Comparison of ENCODE assay signal across 17 mouse cellular contexts in the genomic region with DNA sequence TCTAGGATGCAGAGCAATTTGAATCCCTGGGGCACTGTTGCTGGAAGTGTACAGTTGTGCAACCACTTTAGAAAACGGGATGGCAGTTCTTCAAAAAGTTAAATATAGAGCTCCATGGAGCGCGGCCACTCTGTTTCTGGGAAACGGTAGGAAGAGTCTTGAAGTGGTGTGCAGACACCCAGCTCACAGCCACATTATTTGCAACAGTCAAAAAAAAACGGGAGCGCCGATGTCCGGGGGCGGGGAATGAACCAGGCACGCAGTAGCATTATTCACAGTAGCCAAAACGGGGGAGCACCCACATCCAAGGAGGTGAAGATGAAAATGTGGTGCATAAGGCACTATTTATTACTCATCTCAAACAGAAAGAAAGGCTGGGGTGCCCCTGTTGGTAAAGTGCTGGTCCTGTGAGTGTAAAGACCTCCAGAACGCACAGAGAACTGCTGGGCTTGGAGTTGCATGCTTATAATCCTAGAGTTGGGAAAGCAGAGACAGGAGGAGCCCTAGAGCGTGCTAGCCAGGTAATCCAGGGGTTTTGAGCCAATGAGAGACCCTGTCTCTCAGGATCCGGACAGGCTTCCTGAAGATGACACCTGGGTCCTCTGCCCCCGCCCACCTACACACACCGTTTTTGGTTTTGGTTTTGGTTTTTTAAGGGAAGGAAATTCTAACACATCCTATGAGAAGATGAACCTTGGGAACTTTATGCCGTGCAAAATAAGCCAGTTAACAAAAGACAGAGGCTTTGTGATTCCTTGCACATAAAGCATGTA. TPM values are rescaled to one million over a fixed set of nuclear protein-coding genes. Genes with fewer than 3 reads are reported as not detected.
DNase-seq lines count a peak whose midpoint lies in the region; ATAC-seq and TF ChIP-seq lines count a peak whose summit lies in the region.
"Had no signal": no experiment of that assay in that cellular context is flagged by ENCODE, and none has a peak within 500 bp of the region (broad histone marks: within the 10 kb centered on the region; RNA-seq: fewer than 3 reads in every experiment).

No protein-coding gene starts in this region.

- 0 out of 2 replicates have a peak, but pooled peaks cover 2% of the 10 kb centered on the region for H3K9me3 ChIP-seq in heart, embryonic 12.5 days (replicated peaks)
- H3K9me3 ChIP-seq in heart, embryonic 14.5 days (ENCODE audit: control insufficient read depth, low read length), result peaks cover 2% of the 10 kb centered on the region; the same call in 1 of the 2 replicates
- H3K9me3 ChIP-seq in forebrain, postnatal 0 days (ENCODE audit: low read length), result no peaks in the 10 kb centered on the region

- no peaks in the 10 kb centered on the region for H3K36me3 ChIP-seq in heart, embryonic 12.5 days
- H3K36me3 ChIP-seq in heart, embryonic 14.5 days (ENCODE audit: control insufficient read depth, insufficient read depth, low read length), result no peaks in the 10 kb centered on the region
- H3K36me3 ChIP-seq in forebrain, postnatal 0 days (ENCODE audit: insufficient read depth), result no peaks in the 10 kb centered on the region

- H3K4me3 ChIP-seq in heart, embryonic 12.5 days, result no peak overlapping the region
- H3K4me3 ChIP-seq in heart, embryonic 14.5 days (ENCODE audit: control insufficient read depth in 1 of 2, insufficient read depth in 1 of 2, low read depth in 1 of 2, low read length in 2 of 2), result peak overlapping the region; percentile 6 to 7; a peak in 1 of 4 replicates
- H3K4me3 ChIP-seq in forebrain, postnatal 0 days (ENCODE audit: low read depth, low read length), result no peak overlapping the region
- H3K4me3 ChIP-seq: erythroblast, embryonic 14.5 days had no signal

- no peak for DNase-seq in heart, postnatal 36 days
- peak; percentile 27 for DNase-seq in R1 (ENCODE audit: low read depth, low spot score)
- DNase-seq in right cerebral cortex, postnatal 10 days (ENCODE audit: low spot score in 2 of 2), result peak; percentile 54 to 66
- no peak for DNase-seq in thymus, postnatal 25 days
- DNase-seq in cerebellum, postnatal 14 days, result no peak
- no peak for DNase-seq in forebrain, postnatal 0 days
- DNase-seq: gastrocnemius, postnatal 10 days; kidney, postnatal 36 days had no signal

- no peak overlapping the region for H3K9ac ChIP-seq in heart, embryonic 12.5 days
- H3K9ac ChIP-seq in heart, embryonic 14.5 days (ENCODE audit: low read length), result no peak overlapping the region
- no peak overlapping the region for H3K9ac ChIP-seq in forebrain, postnatal 0 days

- no peak overlapping the region for H3K27ac ChIP-seq in heart, embryonic 12.5 days (ENCODE audit: poor library complexity, severe bottlenecking)
- peak overlapping the region; percentile 5 to 37; a peak in 1 of 4 replicates for H3K27ac ChIP-seq in heart, embryonic 14.5 days (replicated peaks in 1 of 2; ENCODE audit: control insufficient read depth in 1 of 2, insufficient read depth in 1 of 2, low read depth in 2 of 2, low read length in 2 of 2)
- H3K27ac ChIP-seq in forebrain, postnatal 0 days (ENCODE audit: low read depth, low read length), result no peak overlapping the region

- 63% methylated on average over 17 of the region's 17 CpGs for WGBS in heart, embryonic 12.5 days
- 56% methylated on average over 17 of the region's 17 CpGs for WGBS in heart, embryonic 14.5 days
- WGBS in forebrain, postnatal 0 days, result 80% methylated on average over 17 of the region's 17 CpGs

- intact Hi-C loops in heart, postnatal 36 days (cut with DNase I), result no loop called here

- H3K4me2 ChIP-seq in heart, embryonic 12.5 days, result peak overlapping the region; percentile 6; the same call in 1 of the 2 replicates
- peak overlapping the region; percentile 46 for H3K4me2 ChIP-seq in heart, embryonic 14.5 days (ENCODE audit: low read length)
- no peak overlapping the region for H3K4me2 ChIP-seq in forebrain, postnatal 0 days (ENCODE audit: low read depth)

- no peaks in the 10 kb centered on the region for H3K27me3 ChIP-seq in heart, embryonic 12.5 days (replicated peaks)
- H3K27me3 ChIP-seq in heart, embryonic 14.5 days (ENCODE audit: control insufficient read depth, insufficient read depth, low read length), result no peaks in the 10 kb centered on the region
- no peaks in the 10 kb centered on the region for H3K27me3 ChIP-seq in forebrain, postnatal 0 days (ENCODE audit: insufficient read depth, low read length)

- no peak for ATAC-seq in heart, embryonic 12.5 days (ENCODE audit: insufficient number of reproducible peaks, low FRiP score)
- ATAC-seq in heart, embryonic 14.5 days (ENCODE audit: insufficient number of reproducible peaks, insufficient read depth, low FRiP score, low read depth), result no peak
- ATAC-seq in forebrain, postnatal 0 days, result no peak

- TF ChIP-seq CTCF in forebrain, postnatal 0 days (IDR thresholded peaks at IDR 0.05; ENCODE audit: low read depth), result no peak

- H3K4me1 ChIP-seq in heart, embryonic 12.5 days (replicated peaks), result no peaks in the 10 kb centered on the region; the same call in 1 of the 2 replicates
- peaks cover 2 to 5% of the 10 kb centered on the region in 2 experiments; a peak in 2 of 4 replicates for H3K4me1 ChIP-seq in heart, embryonic 14.5 days (ENCODE audit: control insufficient read depth in 2 of 2, insufficient read depth in 2 of 2, low read length in 2 of 2)
- H3K4me1 ChIP-seq in forebrain, postnatal 0 days (ENCODE audit: insufficient read depth), result no peaks in the 10 kb centered on the region

RNA-seq across cellular contexts. Expression of gene Fbxo45, which starts 32.0 kb away (rescaled TPM):
- 14.9 and 16.2 TPM in 2 replicates for polyA plus RNA-seq in heart, embryonic 12.5 days (2016; fragmentation: Nextera tagmentation; extraction: Ambion mirVana)
- 10 to 100 TPM; 11.5 to 14.0 TPM for total RNA-seq in heart, postnatal 36 days (2021)
- 12.9 and 13.0 TPM in 2 replicates for polyA plus RNA-seq in heart, embryonic 14.5 days (2014; fragmentation: Nextera tagmentation; extraction: Ambion mirVana)
- 45.2 and 51.0 TPM in 2 replicates for total RNA-seq in forebrain, postnatal 0 days (2014; rRNA removed)
- polyA plus RNA-seq in forebrain, postnatal 0 days (2015; fragmentation: Nextera tagmentation; extraction: Ambion mirVana), result 13.5 and 16.7 TPM in 2 replicates

RNA-seq across cellular contexts. Expression of gene Wdr53, which starts 32.0 kb away (rescaled TPM):
- polyA plus RNA-seq in heart, embryonic 12.5 days (2016; fragmentation: Nextera tagmentation; extraction: Ambion mirVana), result 11.9 and 12.5 TPM in 2 replicates
- total RNA-seq in heart, postnatal 36 days (2021), result 1 to 10 TPM; 6.8 to 8.0 TPM
- polyA plus RNA-seq in heart, embryonic 14.5 days (2014; fragmentation: Nextera tagmentation; extraction: Ambion mirVana), result 10.9 and 11.5 TPM in 2 replicates
- 18.0 and 21.2 TPM in 2 replicates for total RNA-seq in forebrain, postnatal 0 days (2014; rRNA removed)
- 11.5 and 12.8 TPM in 2 replicates for polyA plus RNA-seq in forebrain, postnatal 0 days (2015; fragmentation: Nextera tagmentation; extraction: Ambion mirVana)

RNA-seq across cellular contexts. Expression of gene Bex6, which starts 35.4 kb away (rescaled TPM):
- not detected in 2 replicates for polyA plus RNA-seq in heart, embryonic 12.5 days (2016; fragmentation: Nextera tagmentation; extraction: Ambion mirVana)
- not detected for total RNA-seq in heart, postnatal 36 days (2021)
- polyA plus RNA-seq in heart, embryonic 14.5 days (2014; fragmentation: Nextera tagmentation; extraction: Ambion mirVana), result not detected in 2 replicates
- not detected in 2 replicates for total RNA-seq in forebrain, postnatal 0 days (2014; rRNA removed)
- not detected in 2 replicates for polyA plus RNA-seq in forebrain, postnatal 0 days (2015; fragmentation: Nextera tagmentation; extraction: Ambion mirVana)
- polyA plus RNA-seq: erythroblast, embryonic 14.5 days; intestine, embryonic 14.5 days had no signal

RNA-seq across cellular contexts. Expression of gene Nrros, which starts 49.6 kb away (rescaled TPM):
- polyA plus RNA-seq in heart, embryonic 12.5 days (2016; fragmentation: Nextera tagmentation; extraction: Ambion mirVana), result 5.2 and 6.1 TPM in 2 replicates
- 1 to 10 TPM; 4.7 to 5.2 TPM for total RNA-seq in heart, postnatal 36 days (2021)
- 7.4 and 8.7 TPM in 2 replicates for polyA plus RNA-seq in heart, embryonic 14.5 days (2014; fragmentation: Nextera tagmentation; extraction: Ambion mirVana)
- 10.2 and 12.5 TPM in 2 replicates for total RNA-seq in forebrain, postnatal 0 days (2014; rRNA removed)
- 6.4 and 7.6 TPM in 2 replicates for polyA plus RNA-seq in forebrain, postnatal 0 days (2015; fragmentation: Nextera tagmentation; extraction: Ambion mirVana)

RNA-seq across cellular contexts. Expression of gene Smco1, which starts 56.3 kb away (rescaled TPM):
- polyA plus RNA-seq in heart, embryonic 12.5 days (2016; fragmentation: Nextera tagmentation; extraction: Ambion mirVana), result 0.18 TPM in 1 of 2 replicates, not detected in the other
- 10 to 100 TPM; 28.1 to 28.7 TPM for total RNA-seq in heart, postnatal 36 days (2021)
- 0.14 TPM in 1 of 2 replicates, not detected in the other for polyA plus RNA-seq in heart, embryonic 14.5 days (2014; fragmentation: Nextera tagmentation; extraction: Ambion mirVana)
- not detected in 2 replicates for total RNA-seq in forebrain, postnatal 0 days (2014; rRNA removed)
- polyA plus RNA-seq in forebrain, postnatal 0 days (2015; fragmentation: Nextera tagmentation; extraction: Ambion mirVana), result not detected in 2 replicates
- total RNA-seq: common myeloid progenitor, adult 5-6 weeks; megakaryocyte-erythroid progenitor cell, adult 5-6 weeks had no signal
- polyA plus RNA-seq: erythroblast, embryonic 14.5 days; intestine, embryonic 14.5 days; limb, embryonic 11.5 days; liver, embryonic 16.5 days; spleen, adult 2 months had no signal

Comparison
In these comparisons a context has a peak if more than half of its experiments do, and no peak if none do; other contexts are left out.
1. H3K27ac ChIP-seq: peak in heart, embryonic 14.5 days (2 of 2); none in heart, embryonic 12.5 days (single experiment) and forebrain, postnatal 0 days (single experiment).
2. H3K4me3 ChIP-seq: peak in heart, embryonic 14.5 days (2 of 2); none in heart, embryonic 12.5 days (single experiment) and forebrain, postnatal 0 days (single experiment).
3. DNase-seq: peak in R1 (single experiment) and right cerebral cortex, postnatal 10 days (2 of 2); none in heart, postnatal 36 days (0 of 2), thymus, postnatal 25 days (single experiment), cerebellum, postnatal 14 days (0 of 2) and forebrain, postnatal 0 days (single experiment).